Mouse (Mus musculus): Measurements from ENCODE around the gene Ankrd28. TPM values are rescaled to one million over a fixed set of nuclear protein-coding genes. Genes with fewer than 3 reads are reported as not detected.

Gene Ankrd28
- polyA plus RNA-seq, 1 experiment, result 26.7 TPM

- H3K27ac ChIP-seq (ENCODE audit: insufficient read depth, low read depth, low read length), result no peak overlapping the region
- peak overlapping the region; percentile 5; the same call in 1 of the 2 replicates for H3K4me3 ChIP-seq (ENCODE audit: insufficient read depth, low read length)
- no peak for TF ChIP-seq CTCF (IDR thresholded peaks at IDR 0.05; ENCODE audit: low read depth, low read length)
- no peak for TF ChIP-seq POLR2A (IDR thresholded peaks at IDR 0.05; ENCODE audit: borderline replicate concordance, low read depth, low read length)
- H3K4me1 ChIP-seq (ENCODE audit: control insufficient read depth, insufficient read depth, low read length), result peaks cover 70% of the 10 kb centered on the region
Measured at GRCm38 (mm10) chr14:31664100-31664902, 166.2 kb downstream of the Ankrd28 start.

- no peak overlapping the region for H3K27ac ChIP-seq (ENCODE audit: insufficient read depth, low read depth, low read length)
- peaks cover 69% of the 10 kb centered on the region for H3K4me1 ChIP-seq (ENCODE audit: control insufficient read depth, insufficient read depth, low read length)
- H3K4me3 ChIP-seq (ENCODE audit: insufficient read depth, low read length), result no peak overlapping the region
- TF ChIP-seq CTCF (IDR thresholded peaks at IDR 0.05; ENCODE audit: low read depth, low read length) (no peak), POLR2A (IDR thresholded peaks at IDR 0.05; ENCODE audit: borderline replicate concordance, low read depth, low read length) (no peak)
Measured at GRCm38 (mm10) chr14:31663376-31664099, 166.9 kb downstream of the Ankrd28 start.

GRCm38 (mm10) chr14:31662555-31663211 lies 167.8 kb downstream of the Ankrd28 start:
- Histone ChIP-seq H3K4me1 (ENCODE audit: control insufficient read depth, insufficient read depth, low read length) (peaks cover 60% of the 10 kb centered on the region), H3K27ac (ENCODE audit: insufficient read depth, low read depth, low read length) (peak overlapping the region; percentile 83), H3K4me3 (ENCODE audit: insufficient read depth, low read length) (peak overlapping the region; percentile 65)
- no peak for TF ChIP-seq CTCF (IDR thresholded peaks at IDR 0.05; ENCODE audit: low read depth, low read length)
- no peak for TF ChIP-seq POLR2A (IDR thresholded peaks at IDR 0.05; ENCODE audit: borderline replicate concordance, low read depth, low read length)

- peaks cover 62% of the 10 kb centered on the region for H3K4me1 ChIP-seq (ENCODE audit: control insufficient read depth, insufficient read depth, low read length)
- peak overlapping the region; percentile 83 for H3K27ac ChIP-seq (ENCODE audit: insufficient read depth, low read depth, low read length)
- TF ChIP-seq POLR2A (IDR thresholded peaks at IDR 0.05; ENCODE audit: borderline replicate concordance, low read depth, low read length) (no peak), CTCF (IDR thresholded peaks at IDR 0.05; ENCODE audit: low read depth, low read length) (no peak; the same call in 1 of the 2 replicates)
- H3K4me3 ChIP-seq (ENCODE audit: insufficient read depth, low read length), result peak overlapping the region; percentile 65
Measured at GRCm38 (mm10) chr14:31661671-31662554, 168.5 kb downstream of the Ankrd28 start.

GRCm38 (mm10) chr14:31660312-31661093 lies 169.9 kb downstream of the Ankrd28 start:
- Histone ChIP-seq H3K4me3 (ENCODE audit: insufficient read depth, low read length) (no peak overlapping the region), H3K27ac (ENCODE audit: insufficient read depth, low read depth, low read length) (no peak overlapping the region), H3K4me1 (ENCODE audit: control insufficient read depth, insufficient read depth, low read length) (peaks cover 58% of the 10 kb centered on the region)
- TF ChIP-seq CTCF (IDR thresholded peaks at IDR 0.05; ENCODE audit: low read depth, low read length), result no peak
- TF ChIP-seq POLR2A (IDR thresholded peaks at IDR 0.05; ENCODE audit: borderline replicate concordance, low read depth, low read length), result no peak

GRCm38 (mm10) chr14:31659501-31660181 lies 170.8 kb downstream of the Ankrd28 start:
- Histone ChIP-seq H3K27ac (ENCODE audit: insufficient read depth, low read depth, low read length) (no peak overlapping the region), H3K4me1 (ENCODE audit: control insufficient read depth, insufficient read depth, low read length) (peaks cover 51% of the 10 kb centered on the region)
- TF ChIP-seq POLR2A (IDR thresholded peaks at IDR 0.05; ENCODE audit: borderline replicate concordance, low read depth, low read length) (no peak), CTCF (IDR thresholded peaks at IDR 0.05; ENCODE audit: low read depth, low read length) (no peak)

GRCm38 (mm10) chr14:31658126-31658680 lies 172.2 kb downstream of the Ankrd28 start:
- Histone ChIP-seq H3K4me1 (ENCODE audit: control insufficient read depth, insufficient read depth, low read length) (peaks cover 38% of the 10 kb centered on the region), H3K4me3 (ENCODE audit: insufficient read depth, low read length) (no peak overlapping the region), H3K27ac (ENCODE audit: insufficient read depth, low read depth, low read length) (no peak overlapping the region)
- TF ChIP-seq POLR2A (IDR thresholded peaks at IDR 0.05; ENCODE audit: borderline replicate concordance, low read depth, low read length) (no peak), CTCF (IDR thresholded peaks at IDR 0.05; ENCODE audit: low read depth, low read length) (no peak)

More at GRCm38 (mm10) chr14:31659501-31660181, 170.8 kb downstream of the Ankrd28 start:
- no peak overlapping the region for H3K4me3 ChIP-seq (ENCODE audit: insufficient read depth, low read length)
